Mouse (Mus musculus) small intestine, adult 2 months (tissue): ENCODE measurements around the gene Pla2g6. TPM values are rescaled to one million over a fixed set of nuclear protein-coding genes. Genes with fewer than 3 reads are reported as not detected.

Source experiments
- H3K27ac ChIP-seq: fragments of 200-500 bp; 2 replicates; pipeline ENCODE4 v1.5.1; 2012; ENCODE audit warnings: low read depth, low read length, control low read depth, inconsistent platforms; ENCODE audit not compliant: insufficient read depth
- H3K27me3 ChIP-seq: fragments of 200-500 bp; 2 replicates; pipeline ENCODE4 v1.6.1; 2012; ENCODE audit warnings: mild to moderate bottlenecking, moderate library complexity, low read length, inconsistent platforms; ENCODE audit not compliant: control insufficient read depth, insufficient read depth
- H3K36me3 ChIP-seq: fragments of 200-500 bp; 2 replicates; pipeline ENCODE4 v1.6.1; 2012; ENCODE audit warnings: mild to moderate bottlenecking, low read length, control low read depth, inconsistent platforms; ENCODE audit not compliant: control insufficient read depth, insufficient read depth
- H3K4me1 ChIP-seq: fragments of 200-500 bp; 2 replicates; pipeline ENCODE4 v1.6.1; 2012; ENCODE audit warnings: low read length, inconsistent platforms, mixed read lengths; ENCODE audit not compliant: control insufficient read depth, insufficient read depth, insufficient read length
- H3K4me3 ChIP-seq: fragments of 200-500 bp; 2 replicates; pipeline ENCODE4 v1.5.1; 2012; ENCODE audit warnings: low read depth, mild to moderate bottlenecking, control low read depth, inconsistent platforms, low read length, moderate library complexity
- CTCF ChIP-seq: fragments of 200-500 bp; IDR thresholded peaks from 2 replicates; pipeline ENCODE4 v1.5.1; 2012; ENCODE audit warnings: low read depth, mild to moderate bottlenecking, control low read depth, inconsistent platforms, low read length, moderate library complexity, mixed read lengths; ENCODE audit not compliant: insufficient replicate concordance, insufficient read length; ENCODE audit errors: extremely low read depth
- POLR2A ChIP-seq: fragments of 200-500 bp; IDR thresholded peaks from 2 replicates; pipeline ENCODE4 v1.6.1; 2012; ENCODE audit warnings: low read depth, mild to moderate bottlenecking, control low read depth, inconsistent platforms, low read length, moderate library complexity
- WGBS: fragments of 180-500 bp; shearing (Covaris S2); methylation state at CpG from one replicate; pipeline ENCODE4 v1.1.7; 2018; 5-methylcytosine and 5-hydroxymethylcytosine counted together
- polyA plus RNA-seq: library from polyadenylated mRNA; depleted of rRNA; stranded (reverse); fragments of >200 nt; gene quantifications from 2 replicates; pipeline ENCODE4 v1.2.3, GENCODE M21; 2012

Gene Pla2g6
- polyA plus RNA-seq, 1 experiment, result 40.2 TPM

- 28% methylated on average over 7 of the region's 7 CpGs for WGBS
- peak overlapping the region; percentile 93 for H3K27ac ChIP-seq
- H3K36me3 ChIP-seq, result peaks cover 13% of the 10 kb centered on the region
- H3K27me3 ChIP-seq, result no peaks in the 10 kb centered on the region
- H3K4me3 ChIP-seq, result peak overlapping the region; percentile 83
- TF ChIP-seq CTCF (peak; percentile 3; the same call in 1 of the 2 replicates), POLR2A (no peak)
- H3K4me1 ChIP-seq, result peaks cover 23% of the 10 kb centered on the region
Observed at GRCm38 (mm10) chr15:79286141-79286540, 42.0 kb downstream of the Pla2g6 start.

GRCm38 (mm10) chr15:79285399-79285798, 42.8 kb downstream of the Pla2g6 start, which contains the start of gene Baiap2l2:
TSS of gene Baiap2l2 (minus strand) at chr15:79285537.
- Histone ChIP-seq H3K4me1 (peaks cover 29% of the 10 kb centered on the region), H3K4me3 (peak within 1 kb of the TSS; percentile 83), H3K27ac (peak within 1 kb of the TSS; percentile 93), H3K27me3 (no peaks in the 10 kb centered on the region), H3K36me3 (peaks cover 17% of the 10 kb centered on the region)
- TF ChIP-seq CTCF (no peak), POLR2A (peak; percentile 85)
- 33% methylated on average over 10 of the region's 10 CpGs for WGBS

GRCm38 (mm10) chr15:79283371-79283770, 44.8 kb downstream of the Pla2g6 start:
- WGBS, result 41% methylated on average over 4 of the region's 4 CpGs
- Histone ChIP-seq H3K27ac (peak overlapping the region; percentile 93), H3K4me1 (peaks cover 29% of the 10 kb centered on the region), H3K4me3 (peak overlapping the region; percentile 83), H3K36me3 (peaks cover 29% of the 10 kb centered on the region), H3K27me3 (no peaks in the 10 kb centered on the region)
- no peak for TF ChIP-seq CTCF
- TF ChIP-seq POLR2A, result peak; percentile 81

- Histone ChIP-seq H3K27ac (peak overlapping the region; percentile 93), H3K36me3 (peaks cover 35% of the 10 kb centered on the region), H3K27me3 (no peaks in the 10 kb centered on the region), H3K4me3 (peak overlapping the region; percentile 83), H3K4me1 (peaks cover 29% of the 10 kb centered on the region)
- WGBS, result 31% methylated on average over 5 of the region's 5 CpGs
- TF ChIP-seq POLR2A (no peak), CTCF (no peak)
Observed at GRCm38 (mm10) chr15:79282434-79282833, 45.8 kb downstream of the Pla2g6 start.

GRCm38 (mm10) chr15:79281389-79281788, 46.8 kb downstream of the Pla2g6 start:
- 26% methylated on average over 1 of the region's 1 CpGs for WGBS
- peaks cover 39% of the 10 kb centered on the region for H3K36me3 ChIP-seq
- H3K4me1 ChIP-seq, result peaks cover 21% of the 10 kb centered on the region; the same call in 1 of the 2 replicates
- H3K27ac ChIP-seq, result peak overlapping the region; percentile 76
- H3K4me3 ChIP-seq, result no peak overlapping the region
- TF ChIP-seq POLR2A (no peak), CTCF (no peak)
- H3K27me3 ChIP-seq, result no peaks in the 10 kb centered on the region

GRCm38 (mm10) chr15:79280850-79281249, 47.3 kb downstream of the Pla2g6 start:
- Histone ChIP-seq H3K27me3 (no peaks in the 10 kb centered on the region), H3K4me1 (peaks cover 18% of the 10 kb centered on the region; the same call in 1 of the 2 replicates), H3K4me3 (no peak overlapping the region), H3K27ac (peak overlapping the region; percentile 49), H3K36me3 (peaks cover 41% of the 10 kb centered on the region)
- 20% methylated on average over 5 of the region's 5 CpGs for WGBS
- TF ChIP-seq CTCF (no peak), POLR2A (no peak)

GRCm38 (mm10) chr15:79280209-79280608, 48.0 kb downstream of the Pla2g6 start:
- TF ChIP-seq CTCF (peak; percentile 73), POLR2A (no peak)
- H3K4me3 ChIP-seq, result no peak overlapping the region
- WGBS, result 44% methylated on average over 6 of the region's 6 CpGs
- peaks cover 17% of the 10 kb centered on the region; the same call in 1 of the 2 replicates for H3K4me1 ChIP-seq
- H3K36me3 ChIP-seq, result peaks cover 45% of the 10 kb centered on the region
- no peaks in the 10 kb centered on the region for H3K27me3 ChIP-seq
- H3K27ac ChIP-seq, result no peak overlapping the region

GRCm38 (mm10) chr15:79277728-79278127, 50.5 kb downstream of the Pla2g6 start:
- Histone ChIP-seq H3K27ac (no peak overlapping the region), H3K4me1 (peaks cover 21% of the 10 kb centered on the region), H3K27me3 (no peaks in the 10 kb centered on the region), H3K36me3 (peaks cover 47% of the 10 kb centered on the region), H3K4me3 (no peak overlapping the region)
- 76% methylated on average over 10 of the region's 10 CpGs for whole genome bisulfite sequencing
- no peak for TF ChIP-seq POLR2A
- no peak for TF ChIP-seq CTCF
